Mouse (Mus musculus) hindbrain, embryonic 12.5 days (tissue): Measurements from ENCODE around the gene Adamts20. TPM values are rescaled to one million over a fixed set of nuclear protein-coding genes. Genes with fewer than 3 reads are reported as not detected.

Source experiments
- ATAC-seq: fragments of 200-750 bp; cut with Nextera tagmentation; 2 replicates; pipeline ENCODE4 v1.8.0; 2017; ENCODE audit warnings: moderate TSS enrichment; ENCODE audit not compliant: low FRiP score
- H3K27ac ChIP-seq: fragments of 300-500 bp; sonication (generic); 2 replicates; pipeline ENCODE4 v1.5.1; 2016; ENCODE audit warnings: mild to moderate bottlenecking
- H3K27me3 ChIP-seq: fragments of 300-500 bp; sonication (generic); 2 replicates; pipeline ENCODE4 v1.6.1; 2016; ENCODE audit warnings: mild to moderate bottlenecking
- H3K36me3 ChIP-seq: fragments of 300-500 bp; sonication (generic); 2 replicates; pipeline ENCODE4 v1.6.1; 2016; ENCODE audit warnings: mild to moderate bottlenecking
- H3K4me1 ChIP-seq: fragments of 300-500 bp; sonication (generic); 2 replicates; pipeline ENCODE4 v1.6.1; 2016
- H3K4me2 ChIP-seq: fragments of 300-500 bp; sonication (generic); replicated peaks from 2 replicates; pipeline ENCODE4 v1.6.1; 2016; ENCODE audit warnings: mild to moderate bottlenecking
- H3K4me3 ChIP-seq: fragments of 300-500 bp; sonication (generic); 2 replicates; pipeline ENCODE4 v1.5.1; 2016; ENCODE audit warnings: mild to moderate bottlenecking
- H3K9ac ChIP-seq: fragments of 300-500 bp; sonication (generic); 2 replicates; pipeline ENCODE4 v1.6.1; 2016; ENCODE audit warnings: mild to moderate bottlenecking, moderate library complexity
- H3K9me3 ChIP-seq: fragments of 300-500 bp; sonication (generic); replicated peaks from 2 replicates; pipeline ENCODE4 v1.6.1; 2016; ENCODE audit warnings: mild to moderate bottlenecking
- WGBS: fragments of 180-500 bp; shearing (Covaris S2); methylation state at CpG from one replicate; pipeline ENCODE4 v1.1.7; 2016; 5-methylcytosine and 5-hydroxymethylcytosine counted together
- polyA plus RNA-seq: library from polyadenylated mRNA; unstranded; fragments of >200 nt; fragmentation: Nextera tagmentation; extraction: Ambion mirVana; gene quantifications from 2 replicates; pipeline ENCODE4 v1.2.1, GENCODE M21; 2016

Adamts20 gene
- polyA plus RNA-seq, 1 experiment from 2014 or later: 4.6 TPM

GRCm38 (mm10) chr15:94238058-94238876, 227.0 kb downstream of the Adamts20 start:
- Histone ChIP-seq H3K27ac (no peak overlapping the region), H3K9ac (no peak overlapping the region), H3K4me2 (no peak overlapping the region), H3K36me3 (no peaks in the 10 kb centered on the region), H3K4me1 (no peaks in the 10 kb centered on the region), H3K27me3 (no peaks in the 10 kb centered on the region), H3K4me3 (no peak overlapping the region), H3K9me3 (no peaks in the 10 kb centered on the region)
- WGBS: 80% methylated on average over 14 of the region's 14 CpGs
- ATAC-seq: no peak

DNA sequence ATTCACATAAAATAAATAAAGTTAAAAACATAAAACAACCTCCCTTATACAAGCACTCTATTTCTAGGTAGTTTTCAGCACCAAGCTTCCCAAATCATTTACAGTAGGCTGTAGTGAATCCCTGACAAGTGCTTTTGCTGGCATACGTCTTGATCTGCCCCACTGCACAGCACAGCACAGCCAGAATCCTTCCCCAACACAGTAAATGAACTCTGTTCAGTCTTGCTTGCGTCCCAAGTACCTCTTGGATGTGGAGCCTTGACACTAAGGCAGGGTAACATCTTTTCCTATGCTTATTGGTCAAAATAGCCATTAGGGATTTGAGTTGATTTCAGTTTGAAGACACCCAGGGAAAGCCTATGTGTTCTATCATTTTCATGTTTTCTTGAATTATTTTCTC, 228.5 kb downstream of the Adamts20 start:
- no peak overlapping the region for H3K27ac ChIP-seq
- no peaks in the 10 kb centered on the region for H3K36me3 ChIP-seq
- H3K4me2 ChIP-seq: no peak overlapping the region
- H3K9ac ChIP-seq: no peak overlapping the region
- H3K9me3 ChIP-seq: no peaks in the 10 kb centered on the region
- no peak overlapping the region for H3K4me3 ChIP-seq
- WGBS: 81% methylated on average over 2 of the region's 2 CpGs
- H3K4me1 ChIP-seq: no peaks in the 10 kb centered on the region
- ATAC-seq: no peak
- no peaks in the 10 kb centered on the region for H3K27me3 ChIP-seq

DNA sequence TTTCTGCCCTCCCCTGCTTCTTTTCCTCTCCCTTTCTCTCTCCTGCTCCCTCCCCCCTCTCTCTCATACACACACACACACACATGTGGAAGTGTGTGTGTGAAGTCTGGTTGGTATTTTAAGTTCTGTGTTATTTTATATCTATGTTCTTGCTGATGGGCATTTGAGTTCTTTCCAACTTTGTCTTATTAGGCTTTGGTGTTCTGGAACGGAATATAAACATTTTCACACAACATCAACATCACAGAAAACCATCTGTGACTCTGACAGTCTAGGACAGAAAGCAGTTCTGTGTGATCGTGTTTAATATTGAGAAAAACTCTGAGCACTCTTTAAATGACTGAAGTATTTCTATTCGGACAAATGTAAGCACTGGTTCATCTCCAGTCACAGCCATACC, 229.1 kb downstream of the Adamts20 start:
- ATAC-seq: no peak
- Histone ChIP-seq H3K4me3 (no peak overlapping the region), H3K4me2 (no peak overlapping the region), H3K9ac (no peak overlapping the region), H3K27ac (no peak overlapping the region), H3K9me3 (no peaks in the 10 kb centered on the region), H3K36me3 (no peaks in the 10 kb centered on the region), H3K27me3 (no peaks in the 10 kb centered on the region), H3K4me1 (no peaks in the 10 kb centered on the region)
- 85% methylated on average over 3 of the region's 3 CpGs for WGBS

DNA sequence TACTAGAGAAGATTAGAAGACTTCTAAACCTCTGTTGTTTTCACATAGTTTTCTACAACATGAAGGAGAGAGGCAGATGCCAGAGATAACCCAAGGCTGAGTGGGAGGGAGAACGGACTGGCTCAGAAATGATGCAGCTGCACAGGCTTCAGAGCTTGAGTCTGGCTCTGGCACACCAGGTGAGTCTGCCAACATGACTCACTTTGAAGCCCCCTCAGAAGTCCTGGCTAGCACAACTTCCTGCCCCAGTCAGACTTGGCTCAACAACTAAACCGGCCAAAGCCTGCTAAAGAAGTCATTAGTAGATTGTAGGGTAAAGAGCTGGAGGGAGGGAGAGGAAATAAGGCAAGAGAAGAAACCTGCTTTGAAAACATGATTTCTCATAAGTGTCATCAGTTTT, 230.0 kb downstream of the Adamts20 start:
- Histone ChIP-seq H3K36me3 (no peaks in the 10 kb centered on the region), H3K27ac (no peak overlapping the region), H3K9me3 (no peaks in the 10 kb centered on the region), H3K27me3 (no peaks in the 10 kb centered on the region), H3K9ac (no peak overlapping the region), H3K4me3 (no peak overlapping the region), H3K4me2 (no peak overlapping the region), H3K4me1 (no peaks in the 10 kb centered on the region)
- 81% methylated on average over 2 of the region's 2 CpGs for WGBS
- no peak for ATAC-seq

DNA sequence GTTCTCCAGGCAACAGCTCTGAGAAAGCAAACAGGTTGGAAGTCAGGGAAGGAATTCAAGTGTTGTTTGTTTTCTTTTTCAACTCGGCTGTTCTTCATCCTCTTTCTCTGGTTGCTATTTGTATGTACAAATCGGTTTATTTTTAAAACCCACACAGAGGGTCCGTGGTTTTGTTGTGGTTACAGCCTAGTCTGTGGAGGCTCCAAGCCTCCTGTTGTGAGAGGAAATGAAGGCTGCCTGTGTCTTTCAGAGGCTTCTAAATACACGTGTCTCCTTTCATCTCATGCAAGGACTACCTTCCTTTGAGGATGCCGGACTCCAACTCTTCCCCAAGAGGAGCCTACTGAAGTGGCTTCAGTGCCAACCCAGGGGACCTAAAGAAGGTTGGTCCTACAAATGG, 234.0 kb downstream of the Adamts20 start:
- 57% methylated on average over 5 of the region's 5 CpGs for whole genome bisulfite sequencing
- H3K9ac ChIP-seq: no peak overlapping the region
- H3K27me3 ChIP-seq: no peaks in the 10 kb centered on the region
- no peaks in the 10 kb centered on the region for H3K4me1 ChIP-seq
- no peaks in the 10 kb centered on the region for H3K36me3 ChIP-seq
- no peaks in the 10 kb centered on the region for H3K9me3 ChIP-seq
- no peak overlapping the region for H3K4me3 ChIP-seq
- no peak for ATAC-seq
- no peak overlapping the region for H3K4me2 ChIP-seq
- H3K27ac ChIP-seq: no peak overlapping the region

DNA sequence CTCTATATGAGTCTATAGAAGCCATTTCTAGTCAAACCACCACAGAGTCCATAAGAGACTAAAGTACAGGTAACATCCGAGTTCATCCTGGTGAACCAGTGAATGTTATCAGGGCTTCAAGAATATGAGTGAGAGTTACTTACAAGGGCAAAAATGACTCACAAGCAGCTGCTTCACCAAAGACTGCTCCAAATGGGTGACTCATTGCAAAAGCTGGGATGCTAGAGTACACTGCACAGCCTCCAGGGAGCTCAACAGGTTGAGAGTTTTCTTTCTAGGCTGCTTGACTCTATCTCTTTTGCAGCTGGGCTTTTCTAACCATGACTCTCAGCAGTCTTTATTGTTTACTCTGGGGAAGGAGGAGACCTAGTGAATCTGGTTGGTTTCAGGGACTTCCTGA, 237.8 kb downstream of the Adamts20 start:
- H3K9ac ChIP-seq: no peak overlapping the region
- H3K27ac ChIP-seq: no peak overlapping the region
- H3K36me3 ChIP-seq: no peaks in the 10 kb centered on the region
- WGBS: 84% methylated on average over 1 of the region's 1 CpGs
- H3K27me3 ChIP-seq: no peaks in the 10 kb centered on the region
- H3K4me2 ChIP-seq: no peak overlapping the region
- ATAC-seq: no peak
- H3K4me1 ChIP-seq: peaks cover 3% of the 10 kb centered on the region
- H3K4me3 ChIP-seq: no peak overlapping the region
- H3K9me3 ChIP-seq: no peaks in the 10 kb centered on the region

- Histone ChIP-seq H3K9me3 (no peaks in the 10 kb centered on the region), H3K4me2 (no peak overlapping the region), H3K27me3 (no peaks in the 10 kb centered on the region), H3K4me1 (peaks cover 5% of the 10 kb centered on the region), H3K36me3 (no peaks in the 10 kb centered on the region), H3K27ac (no peak overlapping the region), H3K9ac (no peak overlapping the region), H3K4me3 (no peak overlapping the region)
- WGBS: 39% methylated on average over 8 of the region's 8 CpGs
- ATAC-seq: no peak
These were observed 242.1 kb downstream of the Adamts20 start for GRCm38 (mm10) chr15:94223101-94223500.

- Histone ChIP-seq H3K9ac (no peak overlapping the region), H3K4me1 (peaks cover 5% of the 10 kb centered on the region), H3K4me2 (no peak overlapping the region), H3K27ac (no peak overlapping the region), H3K36me3 (no peaks in the 10 kb centered on the region), H3K4me3 (no peak overlapping the region), H3K9me3 (no peaks in the 10 kb centered on the region), H3K27me3 (no peaks in the 10 kb centered on the region)
- no peak for ATAC-seq
- WGBS: 62% methylated on average over 8 of the region's 8 CpGs
These were observed 244.5 kb downstream of the Adamts20 start for GRCm38 (mm10) chr15:94220686-94221085.

Other genes with a start within 250 kb of the Adamts20 start
- 8.1 and 8.5 TPM in 2 replicates for gene Pus7l, start 78.1 kb upstream of the Adamts20 start, polyA plus RNA-seq
- 3.8 and 3.9 TPM in 2 replicates for gene Irak4, start 78.2 kb upstream of the Adamts20 start, polyA plus RNA-seq
- gene Twf1, start 124.5 kb upstream of the Adamts20 start, polyA plus RNA-seq: 90.7 and 98.0 TPM in 2 replicates
- gene Tmem117, start 163.8 kb upstream of the Adamts20 start, polyA plus RNA-seq: 3.7 and 3.9 TPM in 2 replicates